Mouse (Mus musculus) brain, adult 10 weeks (tissue): Measurements from ENCODE around the gene Fabp3. TPM values are rescaled to one million over a fixed set of nuclear protein-coding genes. Genes with fewer than 3 reads are reported as not detected.

Source experiments
- polyA plus RNA-seq: library from polyadenylated mRNA; stranded (reverse); fragments of 350-450 nt; fragmentation: Illumina TruSeq; extraction: RNeasy Lipid Tissue Mini Kit (QIAGEN cat#74804); gene quantifications from one replicate; pipeline ENCODE4 v1.2.3, GENCODE M21; 2015; ENCODE audit warnings: low read depth, low replicate concordance

Fabp3 gene
- 237 TPM for polyA plus RNA-seq

DNA sequence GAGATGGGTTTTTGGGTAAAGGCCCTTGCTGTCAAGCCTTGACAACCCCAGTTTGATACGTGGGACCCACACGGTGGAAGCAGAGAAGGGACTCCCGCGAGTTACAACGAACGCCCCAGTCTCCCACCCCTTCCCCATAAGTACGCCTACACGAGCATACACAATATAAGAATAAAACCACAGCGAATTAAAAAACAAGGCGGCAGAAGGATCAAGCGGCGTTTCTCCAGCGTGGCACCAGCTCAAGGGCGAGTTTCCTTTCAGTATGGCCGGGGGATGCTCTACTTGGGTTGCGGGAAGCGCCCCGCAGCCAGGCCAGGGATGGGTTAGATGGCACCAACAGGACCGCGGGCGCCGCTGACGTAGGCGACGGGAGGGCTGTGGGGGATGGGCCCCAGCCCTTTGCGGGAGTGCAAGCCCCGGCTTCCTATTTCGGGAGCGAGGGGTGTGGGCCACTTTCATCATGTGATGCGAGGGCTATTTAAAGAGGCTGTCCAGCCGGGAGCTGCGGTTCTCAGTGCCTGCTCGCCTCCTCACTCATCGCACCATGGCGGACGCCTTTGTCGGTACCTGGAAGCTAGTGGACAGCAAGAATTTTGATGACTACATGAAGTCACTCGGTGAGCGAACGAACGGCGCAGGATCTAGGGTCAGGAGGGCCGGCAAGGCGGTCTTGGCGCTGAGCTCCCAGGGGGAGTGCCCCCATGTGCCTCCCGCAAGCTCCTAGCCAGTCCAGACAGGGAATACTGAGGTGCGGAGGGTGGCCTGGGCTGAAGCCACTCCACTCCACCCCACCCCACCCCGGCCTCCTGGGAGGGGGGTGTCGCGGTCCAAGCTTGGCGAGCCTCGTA lies at the start of gene Fabp3, which contains the start of gene Gm10570:
Fabp3 (plus strand) TSS at position 365 of the 851 bp plus-strand sequence.
Gm10570 (minus strand) TSS at position 444 of the 851 bp plus-strand sequence.

DNA sequence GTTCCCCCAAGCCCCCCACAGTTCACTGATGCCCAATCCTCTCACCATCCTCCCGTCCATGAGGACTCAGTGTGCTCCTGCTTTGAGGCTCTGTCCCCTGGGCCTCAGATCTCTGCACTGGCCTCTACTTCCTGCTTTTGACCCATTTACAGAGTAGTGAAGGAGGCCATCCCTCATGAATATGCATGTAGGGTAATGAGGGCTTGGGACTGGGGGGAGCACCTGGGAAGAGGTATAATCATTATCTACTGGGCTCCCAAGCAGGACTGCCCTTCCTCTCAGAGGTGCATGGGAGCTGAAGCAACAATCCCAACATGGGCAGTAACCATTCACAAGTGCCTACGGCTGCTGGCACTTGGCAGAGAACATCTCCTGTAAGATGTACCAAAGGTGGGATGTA lies 29.3 kb upstream of the Fabp3 start, which contains the start of gene Serinc2:
Serinc2 (minus strand) TSS at position 101 of the 400 bp plus-strand sequence.

DNA sequence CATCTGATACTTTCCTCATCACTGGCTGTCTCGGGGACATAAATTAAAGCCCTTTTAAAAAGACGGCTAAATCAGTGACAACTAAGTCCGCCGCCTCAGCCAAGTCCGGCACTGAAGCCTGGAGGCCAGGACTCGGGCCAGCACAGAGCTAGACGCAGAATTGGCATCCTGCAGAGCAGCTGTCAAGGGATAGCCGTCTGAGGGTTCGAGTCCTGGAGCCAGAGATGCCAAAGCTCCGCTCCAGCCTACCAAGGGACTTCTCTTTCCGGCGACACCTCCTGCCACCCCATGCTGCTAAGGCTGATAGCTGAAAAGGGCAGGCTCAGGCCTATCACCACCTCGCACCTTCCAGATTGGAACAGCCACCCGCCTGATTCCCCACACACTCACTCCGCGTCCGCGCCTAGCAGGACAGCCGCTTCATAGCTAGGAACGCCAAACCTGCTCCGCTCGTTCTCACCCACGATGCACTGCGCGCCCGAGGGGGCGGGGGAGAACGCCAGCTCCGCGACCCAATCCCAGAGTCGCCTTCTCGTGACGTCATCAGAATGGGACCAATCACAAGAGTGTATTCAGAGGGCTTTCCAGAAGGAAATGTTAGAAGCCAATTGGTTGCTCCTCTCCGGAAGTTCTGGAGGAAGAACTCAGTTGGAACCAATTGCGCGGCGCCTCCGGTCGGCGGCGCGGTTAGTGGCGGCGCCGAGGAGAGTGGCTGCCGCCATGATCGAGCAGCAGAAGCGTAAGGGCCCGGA lies 51.3 kb downstream of the Fabp3 start, which contains the start of the genes Zcchc17 and Snrnp40:
Zcchc17 (minus strand) TSS at position 458 of the 752 bp plus-strand sequence.
Snrnp40 (plus strand) TSS at position 647 of the 752 bp plus-strand sequence.

Other genes starting within 250 kb of the Fabp3 start
- 104 TPM for gene Pef1, start 206.0 kb upstream of the Fabp3 start, polyA plus RNA-seq
- gene Hcrtr1, start 169.2 kb upstream of the Fabp3 start, polyA plus RNA-seq: 3.6 TPM
- 9.7 TPM for gene Tinagl1, start 133.5 kb upstream of the Fabp3 start, polyA plus RNA-seq
- gene Gm853, start 86.2 kb upstream of the Fabp3 start, polyA plus RNA-seq: not detected
- 6.9 TPM for gene Serinc2, start 29.4 kb upstream of the Fabp3 start, polyA plus RNA-seq
- gene Gm10570, start 79 bp downstream of the Fabp3 start, polyA plus RNA-seq: 1.2 TPM
- gene Zcchc17, start 51.3 kb downstream of the Fabp3 start, polyA plus RNA-seq: 87.5 TPM
- 26.5 TPM for gene Snrnp40, start 51.5 kb downstream of the Fabp3 start, polyA plus RNA-seq